Mouse (Mus musculus) heart, postnatal 0 days (tissue): ENCODE measurements around the gene Tomm40l.

Source experiments
- CTCF ChIP-seq: IDR thresholded peaks from 2 replicates; pipeline ENCODE4 v1.5.1; 2016; ENCODE audit warnings: antibody characterized with exemption, control low read depth, low read depth
- EP300 ChIP-seq: IDR thresholded peaks from 2 replicates; pipeline ENCODE4 v1.6.1; 2016; ENCODE audit warnings: antibody characterized with exemption, low read depth

- no peak for TF ChIP-seq CTCF
- TF ChIP-seq EP300: no peak
These were observed 49.5 kb downstream of the Tomm40l start for GRCm38 (mm10) chr1:171172779-171173178.
